Mouse (Mus musculus): ENCODE data around the gene Kdm5a. TPM values are rescaled to one million over a fixed set of nuclear protein-coding genes. Genes with fewer than 3 reads are reported as not detected.

Gene Kdm5a
- polyA plus RNA-seq, 1 experiment from 2014 or later, result 55.5 TPM

DNA sequence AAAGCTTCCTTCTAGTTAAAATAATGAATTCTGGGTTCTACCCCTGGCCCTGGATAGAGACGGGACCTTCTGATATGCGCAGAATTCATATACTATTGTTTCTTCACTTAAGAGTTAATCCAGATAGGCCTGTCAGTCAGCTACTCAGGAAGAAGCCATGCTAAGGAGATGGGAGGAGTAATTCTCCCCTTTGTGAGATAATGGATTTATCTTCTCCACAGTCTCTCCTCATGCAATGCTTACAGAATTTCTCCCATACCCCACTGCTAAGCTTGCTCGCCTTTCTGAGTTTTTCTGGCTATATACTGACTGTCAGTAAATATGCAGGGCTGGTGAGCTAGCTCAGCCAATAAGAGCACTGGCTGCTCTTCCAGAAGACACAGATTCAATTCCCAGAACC is 86.3 kb downstream of the Kdm5a start:
- Histone ChIP-seq H3K4me1 (no peaks in the 10 kb centered on the region), H3K27me3 (no peaks in the 10 kb centered on the region), H3K4me3 (no peak overlapping the region), H3K9ac (no peak overlapping the region), H3K27ac (no peak overlapping the region), H3K9me3 (replicated peaks) (no peaks in the 10 kb centered on the region), H3K36me3 (ENCODE audit: poor library complexity, severe bottlenecking) (no peaks in the 10 kb centered on the region), H3K4me2 (no peak overlapping the region)
- no peak for ATAC-seq
- 89% methylated on average over 3 of the region's 3 CpGs for WGBS

DNA sequence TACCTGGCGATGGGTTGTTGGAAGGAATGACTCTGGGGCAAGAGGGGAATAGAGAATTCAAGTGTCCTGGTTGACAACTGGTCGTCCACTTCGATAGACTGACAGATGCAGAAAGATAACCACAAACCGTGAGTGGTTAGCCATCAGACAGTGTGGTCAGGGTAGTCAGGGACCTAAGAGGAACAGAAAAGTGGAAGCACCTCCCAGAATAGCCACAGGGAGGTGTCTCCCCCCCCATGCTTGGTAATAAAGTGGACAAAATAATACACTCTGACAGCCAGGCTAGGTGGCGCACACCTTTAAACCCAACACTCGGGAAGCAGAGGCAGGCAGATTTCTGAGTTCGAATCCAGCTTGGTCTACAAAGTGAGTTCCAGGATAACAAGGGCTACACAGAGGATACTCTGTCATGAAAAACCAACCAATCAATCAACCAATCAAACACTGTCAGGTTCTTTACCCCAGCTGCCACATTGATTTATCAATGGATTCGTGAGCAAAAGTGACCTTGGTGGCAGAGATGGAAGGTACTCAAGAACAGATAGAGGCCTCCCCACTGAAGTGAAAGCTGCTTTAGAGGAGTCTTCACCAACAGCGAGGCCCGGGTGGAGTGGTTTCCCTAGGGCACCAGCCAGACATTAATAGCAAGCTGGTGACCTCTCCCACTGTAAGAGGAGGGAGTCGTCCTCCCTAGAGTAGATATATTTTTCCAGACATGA is 88.6 kb downstream of the Kdm5a start:
- no peaks in the 10 kb centered on the region for H3K36me3 ChIP-seq (ENCODE audit: poor library complexity, severe bottlenecking)
- no peak overlapping the region for H3K4me3 ChIP-seq
- H3K4me1 ChIP-seq, result no peaks in the 10 kb centered on the region
- no peak overlapping the region for H3K4me2 ChIP-seq
- WGBS, result 88% methylated on average over 11 of the region's 11 CpGs
- ATAC-seq, result no peak
- no peak overlapping the region for H3K27ac ChIP-seq
- H3K9ac ChIP-seq, result no peak overlapping the region
- H3K27me3 ChIP-seq, result no peaks in the 10 kb centered on the region
- no peaks in the 10 kb centered on the region for H3K9me3 ChIP-seq (replicated peaks)

DNA sequence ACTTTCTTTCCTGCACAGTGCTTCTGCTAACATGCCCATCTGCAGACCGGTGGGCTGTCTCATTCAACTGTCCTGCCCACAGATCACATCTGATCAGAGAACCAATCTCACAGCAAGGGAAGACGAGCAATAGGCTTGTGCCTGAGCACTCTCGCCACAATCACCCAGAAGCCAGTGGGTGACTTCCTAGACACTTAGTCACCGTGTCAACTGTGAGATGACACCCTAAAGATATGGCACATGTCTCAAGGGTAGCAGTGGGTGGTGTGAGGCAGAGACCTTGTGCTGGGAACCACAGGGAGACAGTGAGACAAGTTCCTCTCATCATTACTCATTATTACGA is 89.2 kb downstream of the Kdm5a start:
- H3K9ac ChIP-seq, result no peak overlapping the region
- no peaks in the 10 kb centered on the region for H3K4me1 ChIP-seq
- no peak overlapping the region for H3K4me2 ChIP-seq
- no peaks in the 10 kb centered on the region for H3K27me3 ChIP-seq
- no peaks in the 10 kb centered on the region for H3K36me3 ChIP-seq (ENCODE audit: poor library complexity, severe bottlenecking)
- 85% methylated on average over 5 of the region's 5 CpGs for WGBS
- no peak overlapping the region for H3K27ac ChIP-seq
- H3K9me3 ChIP-seq (replicated peaks), result no peaks in the 10 kb centered on the region
- no peak overlapping the region for H3K4me3 ChIP-seq
- ATAC-seq, result no peak

DNA sequence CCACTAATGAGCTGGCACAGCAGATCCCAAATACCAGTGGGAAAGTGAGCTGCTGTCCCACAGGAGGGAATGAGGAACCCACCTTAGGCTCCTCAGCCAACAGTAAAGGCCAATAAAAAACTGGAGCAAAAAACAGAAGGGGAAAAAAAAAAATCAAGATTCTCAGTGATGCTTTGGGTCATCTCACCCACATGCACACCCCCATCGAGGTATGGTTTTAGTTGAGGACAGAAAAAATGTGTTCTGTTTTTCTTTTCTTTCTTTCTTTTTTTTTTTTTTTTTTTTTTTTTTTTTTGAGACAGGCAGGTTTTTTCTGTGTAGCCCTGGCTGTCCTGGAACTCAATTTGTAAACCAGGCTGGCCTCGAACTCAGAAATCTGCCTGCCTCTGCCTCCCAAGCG is 89.6 kb downstream of the Kdm5a start:
- no peak for ATAC-seq
- no peak overlapping the region for H3K27ac ChIP-seq

DNA sequence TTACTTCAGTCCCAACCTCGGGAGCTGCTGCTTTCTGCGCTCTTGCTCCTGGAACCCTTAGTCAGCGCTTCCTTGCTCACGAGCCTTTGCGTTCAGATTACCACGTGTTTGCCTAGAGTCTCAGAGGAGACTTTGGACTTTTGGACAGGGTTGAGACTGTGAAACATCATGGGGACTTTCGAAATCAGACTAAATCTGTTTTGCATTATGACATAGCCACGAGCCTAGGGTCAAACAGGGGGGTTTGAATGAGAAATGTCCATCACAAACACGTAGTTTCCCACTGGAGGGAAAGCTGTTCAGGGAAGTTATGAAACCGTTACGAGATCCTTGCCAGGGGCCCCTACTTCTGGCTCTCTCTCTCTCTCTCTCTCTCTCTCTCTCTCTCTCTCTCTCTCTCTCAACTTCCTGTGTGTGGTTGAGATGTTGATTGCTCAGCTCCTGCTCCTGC is 90.7 kb downstream of the Kdm5a start:
- WGBS, result 73% methylated on average over 11 of the region's 11 CpGs
- Histone ChIP-seq H3K4me2 (no peak overlapping the region), H3K4me3 (no peak overlapping the region), H3K36me3 (ENCODE audit: poor library complexity, severe bottlenecking) (no peaks in the 10 kb centered on the region), H3K4me1 (no peaks in the 10 kb centered on the region), H3K27me3 (no peaks in the 10 kb centered on the region), H3K27ac (no peak overlapping the region), H3K9me3 (replicated peaks) (no peaks in the 10 kb centered on the region), H3K9ac (no peak overlapping the region)
- ATAC-seq, result no peak

More for the DNA sequence above, 89.6 kb downstream of the Kdm5a start:
- H3K9ac ChIP-seq, result no peak overlapping the region
- no peaks in the 10 kb centered on the region for H3K27me3 ChIP-seq
- H3K9me3 ChIP-seq (replicated peaks), result no peaks in the 10 kb centered on the region
- no peaks in the 10 kb centered on the region for H3K36me3 ChIP-seq (ENCODE audit: poor library complexity, severe bottlenecking)
- WGBS, result 88% methylated on average over 3 of the region's 3 CpGs
- H3K4me2 ChIP-seq, result no peak overlapping the region
- H3K4me1 ChIP-seq, result no peaks in the 10 kb centered on the region
- no peak overlapping the region for H3K4me3 ChIP-seq

DNA sequence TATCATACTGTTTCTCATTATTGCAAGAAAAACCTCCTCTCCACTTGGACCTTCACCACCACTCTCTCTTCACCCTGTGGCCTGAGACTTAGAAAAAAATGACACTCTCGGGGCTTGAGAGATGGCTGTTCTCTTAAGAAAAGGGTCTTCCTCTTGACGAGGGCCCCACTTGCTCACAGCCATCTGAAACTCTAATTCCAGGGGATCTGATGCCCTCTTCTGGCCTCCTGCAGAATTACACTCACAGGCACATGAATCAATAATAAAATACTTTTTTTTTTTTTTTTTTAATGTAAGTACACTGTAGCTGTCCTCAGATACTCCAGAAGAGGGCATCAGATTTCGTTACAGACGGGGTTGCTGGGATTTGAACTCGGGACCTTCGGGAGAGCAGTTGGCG is 93.2 kb downstream of the Kdm5a start:
- ATAC-seq, result no peak
- no peak overlapping the region for H3K4me3 ChIP-seq
- no peak overlapping the region for H3K4me2 ChIP-seq
- WGBS, result 69% methylated on average over 7 of the region's 7 CpGs
- no peaks in the 10 kb centered on the region for H3K4me1 ChIP-seq
- H3K9me3 ChIP-seq (replicated peaks), result no peaks in the 10 kb centered on the region
- H3K27me3 ChIP-seq, result peaks cover 11% of the 10 kb centered on the region
- H3K9ac ChIP-seq, result no peak overlapping the region
- H3K36me3 ChIP-seq (ENCODE audit: poor library complexity, severe bottlenecking), result no peaks in the 10 kb centered on the region
- no peak overlapping the region for H3K27ac ChIP-seq

DNA sequence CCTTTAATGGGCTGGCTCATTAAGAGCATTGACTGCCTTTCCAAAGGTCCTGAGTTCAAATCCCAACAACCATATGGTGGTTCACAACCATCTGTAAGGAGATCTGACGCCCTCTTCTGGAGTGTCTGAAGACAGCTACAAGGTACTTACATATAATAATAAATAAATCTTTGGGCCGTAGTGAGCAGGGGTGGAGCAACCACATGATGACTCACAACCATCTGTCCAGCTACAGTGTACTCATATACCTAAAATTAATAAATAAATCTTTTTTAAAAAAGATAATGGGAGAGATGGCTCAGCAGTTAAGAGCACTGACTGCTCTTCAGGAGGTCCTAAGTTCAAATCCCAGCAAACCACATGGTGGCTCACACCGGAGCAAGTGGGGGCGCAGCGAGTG is 93.8 kb downstream of the Kdm5a start:
- Histone ChIP-seq H3K9me3 (replicated peaks) (no peaks in the 10 kb centered on the region), H3K4me2 (no peak overlapping the region), H3K27ac (no peak overlapping the region), H3K27me3 (peaks cover 18% of the 10 kb centered on the region), H3K4me3 (no peak overlapping the region), H3K36me3 (ENCODE audit: poor library complexity, severe bottlenecking) (no peaks in the 10 kb centered on the region), H3K4me1 (no peaks in the 10 kb centered on the region), H3K9ac (no peak overlapping the region)
- WGBS, result 91% methylated on average over 5 of the region's 5 CpGs
- ATAC-seq, result no peak

DNA sequence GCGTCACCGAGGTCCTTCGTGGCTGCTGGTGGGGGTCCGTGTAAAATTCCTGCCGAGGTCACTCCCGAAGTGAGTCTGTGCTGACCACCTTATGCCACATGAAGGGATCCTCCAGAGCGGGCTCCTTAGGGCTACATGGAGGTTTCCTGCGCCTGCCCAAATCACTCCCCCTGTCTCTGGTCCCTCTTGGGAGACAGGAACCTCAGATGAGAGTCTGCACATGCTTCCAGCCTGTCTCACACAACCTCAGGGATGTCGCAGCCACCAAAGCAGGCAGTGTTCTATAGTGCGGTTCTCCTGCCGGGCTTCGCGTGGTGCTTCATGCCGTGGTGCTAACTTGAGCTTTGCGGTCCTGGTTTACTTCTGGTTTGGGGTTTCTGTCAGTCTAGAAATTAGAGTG is 97.3 kb downstream of the Kdm5a start:
- no peak for ATAC-seq
- H3K36me3 ChIP-seq (ENCODE audit: poor library complexity, severe bottlenecking), result no peaks in the 10 kb centered on the region
- no peaks in the 10 kb centered on the region for H3K9me3 ChIP-seq (replicated peaks)
- WGBS, result 71% methylated on average over 15 of the region's 15 CpGs
- H3K4me1 ChIP-seq, result peaks cover 14% of the 10 kb centered on the region
- peaks cover 46% of the 10 kb centered on the region for H3K27me3 ChIP-seq
- H3K9ac ChIP-seq, result no peak overlapping the region
- no peak overlapping the region for H3K4me3 ChIP-seq
- H3K27ac ChIP-seq, result no peak overlapping the region
- H3K4me2 ChIP-seq, result no peak overlapping the region

DNA sequence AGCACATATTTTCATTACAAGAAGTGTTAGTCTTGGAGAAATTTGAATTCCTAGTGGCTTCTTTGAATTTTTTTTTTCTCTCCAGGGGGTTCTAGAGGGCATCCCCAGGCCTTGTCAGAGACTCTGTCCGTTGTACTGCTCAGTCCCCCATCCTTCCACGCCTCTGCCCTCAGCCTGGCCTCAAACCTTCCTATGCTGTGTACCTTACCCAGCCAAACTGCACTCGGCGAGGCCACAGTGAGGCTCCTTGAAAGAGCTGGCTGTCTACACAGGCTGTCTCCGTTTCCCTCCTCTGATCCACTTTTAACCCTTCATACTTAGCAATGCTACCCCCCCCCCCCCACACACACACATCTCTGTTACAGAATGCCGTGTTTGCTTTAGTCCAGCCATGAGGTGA is 98.3 kb downstream of the Kdm5a start:
- ATAC-seq, result no peak
- Histone ChIP-seq H3K9me3 (replicated peaks) (no peaks in the 10 kb centered on the region), H3K9ac (no peak overlapping the region), H3K27ac (no peak overlapping the region), H3K4me2 (no peak overlapping the region), H3K27me3 (peaks cover 48% of the 10 kb centered on the region), H3K36me3 (ENCODE audit: poor library complexity, severe bottlenecking) (no peaks in the 10 kb centered on the region), H3K4me1 (peaks cover 14% of the 10 kb centered on the region), H3K4me3 (no peak overlapping the region)
- WGBS, result 56% methylated on average over 6 of the region's 6 CpGs

DNA sequence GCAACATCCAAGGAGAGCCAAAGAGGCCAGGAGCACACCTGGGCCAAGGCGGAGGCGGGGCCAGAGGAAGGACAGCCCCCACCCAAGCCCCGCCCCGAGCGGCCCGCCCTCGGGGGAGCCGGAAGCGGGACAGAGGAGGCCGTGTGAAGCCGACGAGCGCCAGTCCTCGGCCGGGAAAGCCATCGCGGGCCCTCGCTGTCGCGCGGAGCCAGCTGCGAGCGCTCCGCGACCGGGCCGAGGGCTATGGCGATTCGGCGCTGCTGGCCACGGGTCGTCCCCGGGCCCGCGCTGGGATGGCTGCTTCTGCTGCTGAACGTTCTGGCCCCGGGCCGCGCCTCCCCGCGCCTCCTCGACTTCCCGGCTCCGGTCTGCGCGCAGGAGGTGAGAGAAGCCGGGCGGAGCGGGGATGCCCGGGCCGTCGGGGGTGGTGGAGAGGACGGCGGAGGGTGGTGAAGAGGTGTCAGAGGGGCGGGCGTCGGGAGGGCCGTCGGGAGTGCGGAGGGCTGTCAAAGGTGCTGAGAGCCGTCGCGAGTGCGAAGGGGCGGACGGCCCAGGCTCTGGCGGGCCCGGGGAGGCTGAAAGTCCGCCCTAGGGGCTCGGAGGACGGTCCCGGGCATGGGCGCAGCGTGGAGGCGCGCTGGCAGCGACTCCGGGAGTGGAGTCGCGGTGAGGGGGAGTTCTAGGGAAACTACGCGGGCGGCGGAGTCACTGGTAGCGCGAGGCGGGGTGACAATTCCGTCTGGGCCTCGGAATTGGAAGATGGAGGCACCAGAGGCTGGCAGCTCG is 99.4 kb downstream of the Kdm5a start, which contains the start of gene Il17ra:
Gene Il17ra (plus strand): TSS at position 162 of the 786 bp plus-strand sequence.
- Histone ChIP-seq H3K36me3 (ENCODE audit: poor library complexity, severe bottlenecking) (no peaks in the 10 kb centered on the region), H3K9me3 (replicated peaks) (no peaks in the 10 kb centered on the region), H3K4me1 (peaks cover 14% of the 10 kb centered on the region), H3K4me2 (peak within 1 kb of the TSS; percentile 70), H3K27ac (no peak within 1 kb of the TSS), H3K4me3 (peak within 1 kb of the TSS; percentile 56), H3K9ac (peak within 1 kb of the TSS; percentile 68), H3K27me3 (peaks cover 48% of the 10 kb centered on the region)
- ATAC-seq, result peak; percentile 88
- 1% methylated on average over 77 of the region's 90 CpGs for WGBS

DNA sequence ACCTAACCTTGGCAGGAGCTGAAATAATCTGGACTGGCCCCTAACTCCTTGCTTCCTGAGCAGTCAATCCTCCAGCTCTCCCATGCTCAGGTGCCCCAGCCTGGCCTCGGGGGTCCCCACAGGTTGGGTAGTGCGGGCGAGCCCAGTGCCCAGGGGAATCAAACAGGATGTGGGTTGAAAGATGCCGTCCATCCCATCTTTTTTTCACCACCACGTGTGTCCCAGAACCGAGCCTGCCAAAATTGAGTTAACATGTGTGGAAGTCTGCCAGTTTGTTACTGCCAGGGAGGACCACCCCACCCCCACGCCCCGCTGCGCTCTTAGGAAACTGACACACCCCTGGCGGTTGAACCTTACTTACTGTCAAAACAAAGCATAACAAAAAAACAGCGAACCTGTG is 100.0 kb downstream of the Kdm5a start:
- H3K4me3 ChIP-seq, result peak overlapping the region; percentile 56
- H3K4me2 ChIP-seq, result peak overlapping the region; percentile 70
- H3K36me3 ChIP-seq (ENCODE audit: poor library complexity, severe bottlenecking), result no peaks in the 10 kb centered on the region
- 6% methylated on average over 11 of the region's 11 CpGs for WGBS
- H3K9ac ChIP-seq, result peak overlapping the region; percentile 68; the same call in 1 of the 2 replicates
- H3K27ac ChIP-seq, result no peak overlapping the region
- peaks cover 48% of the 10 kb centered on the region for H3K27me3 ChIP-seq
- ATAC-seq, result no peak
- H3K9me3 ChIP-seq (replicated peaks), result no peaks in the 10 kb centered on the region
- H3K4me1 ChIP-seq, result peaks cover 14% of the 10 kb centered on the region

DNA sequence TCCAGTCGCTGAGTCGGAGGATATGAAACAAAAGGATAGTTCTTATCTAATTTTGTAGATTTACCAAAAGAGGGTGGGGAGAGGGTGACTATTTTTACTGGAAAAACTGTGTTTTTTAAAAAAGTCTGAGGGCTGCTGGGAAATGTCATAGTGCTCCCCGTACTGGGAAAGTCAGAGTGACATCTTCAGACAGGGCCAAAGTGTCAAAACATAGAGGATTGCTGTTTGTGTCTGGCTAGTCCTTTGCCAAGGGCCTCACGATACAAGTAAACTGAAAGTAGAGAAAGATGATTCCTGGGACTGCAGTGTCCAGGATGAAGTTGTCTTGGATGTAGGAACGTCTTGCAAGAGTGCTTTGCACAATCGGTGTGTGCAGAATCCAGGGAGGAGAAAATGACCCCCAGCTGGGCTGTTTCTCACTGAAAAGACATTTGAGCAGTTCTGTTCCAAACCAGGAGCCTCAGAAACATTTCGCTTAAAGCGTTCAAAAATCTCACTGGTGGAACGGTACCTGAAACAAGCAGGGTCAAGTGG is 100.5 kb downstream of the Kdm5a start:
- ATAC-seq, result no peak
- peaks cover 48% of the 10 kb centered on the region for H3K27me3 ChIP-seq
- H3K36me3 ChIP-seq (ENCODE audit: poor library complexity, severe bottlenecking), result no peaks in the 10 kb centered on the region
- peaks cover 14% of the 10 kb centered on the region for H3K4me1 ChIP-seq
- WGBS, result 54% methylated on average over 9 of the region's 9 CpGs
- 0 out of 2 replicates have a peak overlapping the region, but pooled peaks have one; percentile 3 for H3K4me3 ChIP-seq
- H3K9ac ChIP-seq, result no peak overlapping the region
- no peaks in the 10 kb centered on the region for H3K9me3 ChIP-seq (replicated peaks)
- H3K27ac ChIP-seq, result no peak overlapping the region
- H3K4me2 ChIP-seq, result peak overlapping the region; percentile 70

All from forebrain, embryonic 13.5 days (tissue).